In the genomic region with DNA sequence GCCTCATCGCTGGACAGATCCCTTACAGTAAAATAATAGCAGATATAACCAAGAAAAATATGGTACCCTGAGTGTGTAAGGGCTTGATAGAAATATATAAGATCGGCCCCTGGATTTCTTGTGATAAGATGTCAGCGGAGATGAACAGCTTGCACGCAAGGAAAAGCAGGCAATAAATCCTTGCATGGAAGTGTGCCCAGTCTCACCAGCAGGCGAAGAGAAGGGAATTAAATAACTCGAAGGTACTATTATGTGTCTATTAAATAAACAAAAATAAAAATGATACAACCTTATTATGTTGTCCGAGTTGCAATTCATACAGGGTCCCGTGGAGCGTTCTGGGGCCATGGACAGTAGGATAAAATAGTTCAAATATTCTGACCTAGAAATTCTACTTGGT, we compare ENCODE assay signal across 13 mouse cellular contexts. TPM values are rescaled to one million over a fixed set of nuclear protein-coding genes. Genes with fewer than 3 reads are reported as not detected.
DNase-seq lines count a peak whose midpoint lies in the region; ATAC-seq lines count a peak whose summit lies in the region.
"Had no signal": no experiment of that assay in that cellular context is flagged by ENCODE, and none has a peak within 500 bp of the region (broad histone marks: within the 10 kb centered on the region; RNA-seq: fewer than 3 reads in every experiment).

No protein-coding gene starts in this region.

- H3K4me3 ChIP-seq in neural tube, embryonic 13.5 days, result no peak overlapping the region
- 0 out of 2 replicates have a peak overlapping the region, but pooled peaks have one; percentile 41 for H3K4me3 ChIP-seq in midbrain, embryonic 10.5 days
- H3K4me3 ChIP-seq: myocyte had no signal

- DNase-seq in cerebellum, adult 9-10 months, result peak; percentile 65
- no peak for DNase-seq in cerebellum, adult 11-12 months
- DNase-seq in neural tube, embryonic 10.5 days (ENCODE audit: extremely low spot score, low spot score), result no peak
- no peak for DNase-seq in midbrain, embryonic 10.5 days (ENCODE audit: low spot score)
- DNase-seq in kidney, adult 11 months, result no peak
- DNase-seq in layer of hippocampus, adult 8-10 months (ENCODE audit: low spot score in 2 of 2), result no peak
- DNase-seq in left cerebral cortex, adult 18-20 months (ENCODE audit: low spot score in 2 of 2), result no peak
- DNase-seq: gastrocnemius, postnatal 25 days; heart, postnatal 4 days; lung, adult 18-20 months had no signal

- ATAC-seq in neural tube, embryonic 13.5 days (ENCODE audit: low read depth), result no peak
- ATAC-seq: activated CD4-positive, CD25-positive, alpha-beta regulatory T cell, adult 4 months had no signal

- 39% methylated on average over 9 of the region's 9 CpGs for WGBS in neural tube, embryonic 13.5 days
- WGBS in midbrain, embryonic 10.5 days, result 85% methylated on average over 9 of the region's 9 CpGs

- H3K9me3 ChIP-seq in neural tube, embryonic 13.5 days, result no peaks in the 10 kb centered on the region
- no peaks in the 10 kb centered on the region for H3K9me3 ChIP-seq in midbrain, embryonic 10.5 days (replicated peaks)

- H3K9ac ChIP-seq in neural tube, embryonic 13.5 days, result 0 out of 2 replicates have a peak overlapping the region, but pooled peaks have one; percentile 18

- peak overlapping the region; percentile 34; the same call in 1 of the 2 replicates for H3K4me2 ChIP-seq in neural tube, embryonic 13.5 days

- H3K27ac ChIP-seq in neural tube, embryonic 13.5 days (replicated peaks), result peak overlapping the region; percentile 81
- no peak overlapping the region for H3K27ac ChIP-seq in midbrain, embryonic 10.5 days (replicated peaks)

- no peaks in the 10 kb centered on the region for H3K36me3 ChIP-seq in neural tube, embryonic 13.5 days
- no peaks in the 10 kb centered on the region for H3K36me3 ChIP-seq in midbrain, embryonic 10.5 days

- peaks cover 68% of the 10 kb centered on the region for H3K27me3 ChIP-seq in neural tube, embryonic 13.5 days
- H3K27me3 ChIP-seq in midbrain, embryonic 10.5 days (ENCODE audit: low read depth, poor library complexity, severe bottlenecking), result peaks cover 54% of the 10 kb centered on the region

- peaks cover 74% of the 10 kb centered on the region for H3K4me1 ChIP-seq in neural tube, embryonic 13.5 days (replicated peaks)
- H3K4me1 ChIP-seq in midbrain, embryonic 10.5 days, result peaks cover 75% of the 10 kb centered on the region

RNA-seq across cellular contexts. Expression of a gene that starts 2.1 kb away (rescaled TPM):
- polyA plus RNA-seq in neural tube, embryonic 13.5 days (2015; fragmentation: Nextera tagmentation; extraction: Ambion mirVana), result 4.1 and 6.1 TPM in 2 replicates
- 9.0 and 16.5 TPM in 2 replicates for polyA plus RNA-seq in midbrain, embryonic 10.5 days (2016; fragmentation: Nextera tagmentation; extraction: Ambion mirVana)
- 1 to 10 TPM; 1.8 to 3.4 (median 2.4) TPM for total RNA-seq in layer of hippocampus, adult 8-10 months (2022)
- total RNA-seq in left cerebral cortex, adult 18-20 months (2021), result 1 to 10 TPM in 1 of 2 experiments, under 1 TPM in 1; 0.81 to 1.2 TPM
- polyA plus RNA-seq: myocyte had no signal

RNA-seq across cellular contexts. Expression of a gene that starts 34.6 kb away (rescaled TPM):
- 95.2 and 104 TPM in 2 replicates for polyA plus RNA-seq in neural tube, embryonic 13.5 days (2015; fragmentation: Nextera tagmentation; extraction: Ambion mirVana)
- polyA plus RNA-seq in midbrain, embryonic 10.5 days (2016; fragmentation: Nextera tagmentation; extraction: Ambion mirVana), result 3.5 and 7.1 TPM in 2 replicates
- 100 to 1,000 TPM; 139 to 164 (median 153) TPM for total RNA-seq in layer of hippocampus, adult 8-10 months (2022)
- total RNA-seq in left cerebral cortex, adult 18-20 months (2021), result 100 to 1,000 TPM; 145 to 154 TPM
- polyA plus RNA-seq: myocyte had no signal
